Mouse (Mus musculus) monocyte, adult 59 days (primary cell): ENCODE measurements around the gene Hmgb2. TPM values are rescaled to one million over a fixed set of nuclear protein-coding genes. Genes with fewer than 3 reads are reported as not detected.

Source experiments
- total RNA-seq, 2 experiments: library from RNA; stranded (reverse); gene quantifications; one replicate each; pipeline ENCODE4 v1.2.4; 2023

Hmgb2 gene
- total RNA-seq: 100 to 1,000 TPM; 131 TPM

GRCm38 (mm10) chr8:57511316-57512118 lies at the start of gene Hmgb2:
Gene Hmgb2, plus strand, starts transcription at chr8:57511907.

DNA sequence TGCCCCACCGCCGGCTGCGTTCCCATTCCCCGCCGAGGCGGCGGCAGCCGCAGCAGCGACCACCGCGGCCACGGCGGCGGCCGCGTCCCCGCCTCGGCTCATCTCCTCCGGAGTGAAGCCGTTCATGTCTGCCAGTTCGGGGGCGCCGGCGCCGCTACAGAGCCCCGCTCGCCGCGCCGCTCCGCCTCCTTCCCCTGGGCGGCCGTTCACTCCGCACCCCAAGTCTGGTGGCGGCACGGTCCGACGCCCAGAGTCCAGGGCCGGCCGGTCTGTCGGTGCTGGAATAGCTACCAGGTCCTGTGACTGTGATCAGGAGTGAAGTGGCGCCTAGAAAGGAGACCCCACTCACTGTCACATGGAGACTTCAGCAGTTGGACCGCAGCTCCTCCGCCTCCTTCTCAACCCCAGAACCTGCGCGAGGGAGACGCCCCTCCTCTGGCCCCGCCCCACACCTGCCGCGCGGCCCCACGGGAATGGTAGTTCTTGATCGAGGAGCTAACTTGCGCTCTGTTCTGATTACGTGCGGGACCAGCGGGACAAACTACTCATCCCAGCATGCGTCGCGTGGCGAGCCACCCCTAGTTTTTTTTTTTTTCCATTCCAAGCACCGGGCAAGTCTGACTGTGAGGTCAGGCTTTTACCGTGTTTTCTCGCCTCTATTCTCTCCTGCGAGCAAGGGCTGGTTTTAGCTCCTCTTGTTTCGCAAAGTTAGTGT lies 24.1 kb upstream of the Hmgb2 start, which contains the start of gene Sap30:
Gene Sap30, minus strand, starts transcription at position 420 of the 715 bp plus-strand sequence.

Other genes starting within 250 kb of the Hmgb2 start
- gene Hand2, start 190.9 kb upstream of the Hmgb2 start, total RNA-seq: not detected
- gene Scrg1, start 56.0 kb upstream of the Hmgb2 start, total RNA-seq: not detected
- 10 to 100 TPM; 55.6 to 62.2 TPM for gene Sap30, start 24.0 kb upstream of the Hmgb2 start, total RNA-seq
- gene Galnt7, start 141.1 kb downstream of the Hmgb2 start, total RNA-seq: 10 to 100 TPM; 14.7 to 15.9 TPM